Comparison of ENCODE assay signal across 8 mouse cellular contexts in genomic region chr1:51477656-51478081, GRCm38 (mm10). TPM values are rescaled to one million over a fixed set of nuclear protein-coding genes. Genes with fewer than 3 reads are reported as not detected.
DNase-seq lines count a peak whose midpoint lies in the region; ATAC-seq lines count a peak whose summit lies in the region.

No protein-coding gene starts in this region.

- H3K4me1 ChIP-seq in forebrain, embryonic 13.5 days = peaks cover 5% of the 10 kb centered on the region; the same call in 1 of the 2 replicates
- H3K4me1 ChIP-seq in hindbrain, embryonic 14.5 days (replicated peaks; ENCODE audit: control insufficient read depth, insufficient read depth, low read length) = no peaks in the 10 kb centered on the region
- H3K4me1 ChIP-seq in limb, embryonic 12.5 days (replicated peaks) = no peaks in the 10 kb centered on the region; the same call in 1 of the 2 replicates
- H3K4me1 ChIP-seq in midbrain, embryonic 14.5 days (ENCODE audit: control insufficient read depth, insufficient read depth, low read length) = no peaks in the 10 kb centered on the region

- DNase-seq in cerebellum, postnatal 10 days = peak; percentile 62 to 65
- DNase-seq in cerebellum, adult 9-10 months = no peak
- DNase-seq in adipocyte (ENCODE audit: low spot score) = peak; percentile 45
- no peak for DNase-seq in hindbrain, embryonic 14.5 days (ENCODE audit: low spot score)
- DNase-seq in midbrain, embryonic 14.5 days = peak; percentile 37
- DNase-seq in testis, postnatal 14 days (ENCODE audit: low spot score) = peak; percentile 59

- peak overlapping the region; percentile 82 for H3K4me2 ChIP-seq in forebrain, embryonic 13.5 days
- H3K4me2 ChIP-seq in hindbrain, embryonic 14.5 days (replicated peaks) = peak overlapping the region; percentile 90
- peak overlapping the region; percentile 96 for H3K4me2 ChIP-seq in limb, embryonic 12.5 days
- H3K4me2 ChIP-seq in midbrain, embryonic 14.5 days (ENCODE audit: low read length) = peak overlapping the region; percentile 99

- no peaks in the 10 kb centered on the region for H3K36me3 ChIP-seq in forebrain, embryonic 13.5 days (ENCODE audit: poor library complexity, severe bottlenecking)
- H3K36me3 ChIP-seq in hindbrain, embryonic 14.5 days (replicated peaks; ENCODE audit: control insufficient read depth, insufficient read depth) = no peaks in the 10 kb centered on the region
- H3K36me3 ChIP-seq in limb, embryonic 12.5 days = no peaks in the 10 kb centered on the region
- no peaks in the 10 kb centered on the region for H3K36me3 ChIP-seq in midbrain, embryonic 14.5 days (ENCODE audit: control insufficient read depth, insufficient read depth, low read length)

- peak; percentile 41 for ATAC-seq in forebrain, embryonic 13.5 days
- ATAC-seq in hindbrain, embryonic 14.5 days (ENCODE audit: low FRiP score) = peak; percentile 38
- ATAC-seq in limb, embryonic 12.5 days (ENCODE audit: insufficient number of reproducible peaks, insufficient read depth, low FRiP score, low TSS enrichment, low read depth) = peak; percentile 14; the same call in 1 of the 2 replicates
- peak; percentile 47 for ATAC-seq in midbrain, embryonic 14.5 days (ENCODE audit: low FRiP score, low TSS enrichment)

- H3K4me3 ChIP-seq in forebrain, embryonic 13.5 days = peak overlapping the region; percentile 60
- H3K4me3 ChIP-seq in hindbrain, embryonic 14.5 days (replicated peaks; ENCODE audit: low read length) = peak overlapping the region; percentile 48
- H3K4me3 ChIP-seq in limb, embryonic 12.5 days (replicated peaks) = peak overlapping the region; percentile 64
- peak overlapping the region; percentile 69 for H3K4me3 ChIP-seq in midbrain, embryonic 14.5 days (replicated peaks; ENCODE audit: low read depth, low read length)

- H3K9ac ChIP-seq in forebrain, embryonic 13.5 days = peak overlapping the region; percentile 71
- H3K9ac ChIP-seq in hindbrain, embryonic 14.5 days = peak overlapping the region; percentile 63
- H3K9ac ChIP-seq in limb, embryonic 12.5 days (replicated peaks) = peak overlapping the region; percentile 74
- peak overlapping the region; percentile 64 for H3K9ac ChIP-seq in midbrain, embryonic 14.5 days (replicated peaks; ENCODE audit: low read length)

- no peak overlapping the region for H3K27ac ChIP-seq in forebrain, embryonic 13.5 days
- H3K27ac ChIP-seq in hindbrain, embryonic 14.5 days = no peak overlapping the region
- H3K27ac ChIP-seq in limb, embryonic 12.5 days = no peak overlapping the region
- H3K27ac ChIP-seq in midbrain, embryonic 14.5 days (replicated peaks; ENCODE audit: low read depth, low read length) = peak overlapping the region; percentile 78

- H3K27me3 ChIP-seq in forebrain, embryonic 13.5 days = peaks cover 4% of the 10 kb centered on the region; the same call in 1 of the 2 replicates
- H3K27me3 ChIP-seq in hindbrain, embryonic 14.5 days (ENCODE audit: control insufficient read depth, insufficient read depth, low read length) = no peaks in the 10 kb centered on the region
- peaks cover 5% of the 10 kb centered on the region; the same call in 1 of the 2 replicates for H3K27me3 ChIP-seq in limb, embryonic 12.5 days
- no peaks in the 10 kb centered on the region for H3K27me3 ChIP-seq in midbrain, embryonic 14.5 days (ENCODE audit: control insufficient read depth, insufficient read depth, low read length)

- under 1% methylated on average over 25 of the region's 25 CpGs for WGBS in forebrain, embryonic 13.5 days
- WGBS in hindbrain, embryonic 14.5 days = under 1% methylated on average over 25 of the region's 25 CpGs
- under 1% methylated on average over 25 of the region's 25 CpGs for WGBS in limb, embryonic 12.5 days
- WGBS in midbrain, embryonic 14.5 days = under 1% methylated on average over 25 of the region's 25 CpGs

- H3K9me3 ChIP-seq in forebrain, embryonic 13.5 days (replicated peaks) = no peaks in the 10 kb centered on the region
- no peaks in the 10 kb centered on the region for H3K9me3 ChIP-seq in hindbrain, embryonic 14.5 days (ENCODE audit: control insufficient read depth, low read length)
- H3K9me3 ChIP-seq in limb, embryonic 12.5 days = no peaks in the 10 kb centered on the region
- H3K9me3 ChIP-seq in midbrain, embryonic 14.5 days (ENCODE audit: control insufficient read depth, low read length) = no peaks in the 10 kb centered on the region

RNA-seq across cellular contexts. Expression of gene Nabp1, which starts 0.6 kb away (rescaled TPM):
- 6.3 and 7.4 TPM in 2 replicates for polyA plus RNA-seq in forebrain, embryonic 13.5 days (2015; fragmentation: Nextera tagmentation; extraction: Ambion mirVana)
- 9.0 and 9.1 TPM in 2 replicates for polyA plus RNA-seq in hindbrain, embryonic 14.5 days (2014; fragmentation: Nextera tagmentation; extraction: Ambion mirVana)
- polyA plus RNA-seq in limb, embryonic 12.5 days (2016; fragmentation: Nextera tagmentation; extraction: Ambion mirVana) = 5.1 and 6.0 TPM in 2 replicates
- 8.1 and 11.3 TPM in 2 replicates for polyA plus RNA-seq in midbrain, embryonic 14.5 days (2014; fragmentation: Nextera tagmentation; extraction: Ambion mirVana)

Comparison
In these comparisons a context has a peak if more than half of its experiments do, and no peak if none do; other contexts are left out.
1. DNase-seq: peak in cerebellum, postnatal 10 days (2 of 2), adipocyte (single experiment), midbrain, embryonic 14.5 days (single experiment) and testis, postnatal 14 days (single experiment); none in cerebellum, adult 9-10 months (single experiment) and hindbrain, embryonic 14.5 days (single experiment).
2. Peak in every context shown above with its lines, with median percentiles within 50 percentile points of each other: ATAC-seq, H3K4me2 ChIP-seq, H3K4me3 ChIP-seq and H3K9ac ChIP-seq.